Mouse (Mus musculus) ES-Bruce4 (cell line): Measurements from ENCODE around the gene Gle1. TPM values are rescaled to one million over a fixed set of nuclear protein-coding genes. Genes with fewer than 3 reads are reported as not detected.

Source experiments
- H3K27ac ChIP-seq: 2 replicates; pipeline ENCODE4 v1.5.1; 2012; ENCODE audit warnings: low read length, inconsistent platforms; ENCODE audit not compliant: insufficient read depth
- H3K27me3 ChIP-seq: 2 replicates; pipeline ENCODE4 v1.6.1; 2012; ENCODE audit warnings: mild to moderate bottlenecking, low read length, inconsistent platforms; ENCODE audit not compliant: control insufficient read depth, poor library complexity, insufficient read depth, severe bottlenecking
- H3K36me3 ChIP-seq: 2 replicates; pipeline ENCODE4 v1.6.1; 2012; ENCODE audit warnings: inconsistent platforms, mild to moderate bottlenecking, low read length, moderate library complexity; ENCODE audit not compliant: control insufficient read depth, poor library complexity, insufficient read depth, severe bottlenecking
- H3K4me1 ChIP-seq: one replicate; pipeline ENCODE4 v1.8.1; 2011; ENCODE audit warnings: low read length; ENCODE audit not compliant: control insufficient read depth, insufficient read depth
- H3K4me3 ChIP-seq: 2 replicates; pipeline ENCODE4 v1.5.1; 2011; ENCODE audit warnings: low read depth, mild to moderate bottlenecking, low read length
- H3K9ac ChIP-seq: 2 replicates; pipeline ENCODE4 v1.6.1; 2012; ENCODE audit warnings: low read depth, mild to moderate bottlenecking, inconsistent platforms; ENCODE audit not compliant: poor library complexity, severe bottlenecking
- H3K9me3 ChIP-seq: replicated peaks from 2 replicates; pipeline ENCODE4 v1.6.1; 2012; ENCODE audit warnings: mild to moderate bottlenecking, low read length, inconsistent platforms; ENCODE audit not compliant: control insufficient read depth, poor library complexity, insufficient read depth, severe bottlenecking
- CTCF ChIP-seq: IDR thresholded peaks from one replicate; pipeline ENCODE4 v1.8.1; 2011; ENCODE audit warnings: low read depth, low read length
- EP300 ChIP-seq: IDR thresholded peaks from 2 replicates; pipeline ENCODE4 v1.6.1; 2011; ENCODE audit warnings: low read depth, low read length; ENCODE audit not compliant: insufficient read depth
- POLR2A ChIP-seq: IDR thresholded peaks from one replicate; pipeline ENCODE4 v1.8.1; 2011; ENCODE audit warnings: low read length; ENCODE audit not compliant: insufficient read depth
- polyA plus RNA-seq: library from polyadenylated mRNA; stranded (reverse); fragments of >200 nt; gene quantifications from 2 replicates; pipeline ENCODE4 v1.2.4, GENCODE M21; 2011; ENCODE audit warnings: low read depth; ENCODE audit not compliant: missing spikeins, insufficient read depth, insufficient read length

Gene Gle1
- polyA plus RNA-seq, 1 experiment: 56.4 TPM

- H3K9ac ChIP-seq: no peak overlapping the region
- H3K27ac ChIP-seq: no peak overlapping the region
- H3K27me3 ChIP-seq: no peaks in the 10 kb centered on the region
- H3K9me3 ChIP-seq: no peaks in the 10 kb centered on the region
- no peaks in the 10 kb centered on the region for H3K4me1 ChIP-seq
- peaks cover 69% of the 10 kb centered on the region for H3K36me3 ChIP-seq
- TF ChIP-seq EP300 (no peak), CTCF (no peak), POLR2A (no peak)
- H3K4me3 ChIP-seq: no peak overlapping the region
These were observed 13.2 kb upstream of the Gle1 start for GRCm38 (mm10) chr2:29922011-29922410.

- Histone ChIP-seq H3K9me3 (no peaks in the 10 kb centered on the region), H3K9ac (no peak overlapping the region), H3K4me3 (no peak overlapping the region), H3K27ac (no peak overlapping the region), H3K27me3 (no peaks in the 10 kb centered on the region), H3K36me3 (peaks cover 78% of the 10 kb centered on the region), H3K4me1 (no peaks in the 10 kb centered on the region)
- TF ChIP-seq CTCF (no peak), POLR2A (no peak), EP300 (no peak)
These were observed 8.7 kb upstream of the Gle1 start for GRCm38 (mm10) chr2:29926542-29926941.

DNA sequence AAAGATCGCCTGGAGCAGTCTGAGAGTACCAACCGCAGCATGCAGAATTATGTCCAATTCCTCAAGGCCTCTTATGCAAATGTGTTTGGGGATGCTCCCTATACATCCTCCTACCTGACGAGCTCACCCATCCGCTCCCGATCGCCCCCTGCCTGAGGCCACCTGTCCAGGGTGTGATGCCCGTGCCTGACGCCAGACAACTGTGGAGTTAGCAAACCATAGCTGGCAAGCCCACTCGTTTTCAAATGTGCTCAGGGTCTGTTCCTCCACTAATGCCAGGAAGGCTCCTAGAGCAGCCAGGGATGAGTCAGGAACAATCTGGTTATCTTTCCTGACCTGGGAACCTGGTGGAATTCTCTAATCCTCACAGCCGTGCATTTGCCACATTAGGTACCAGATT lies 4.7 kb upstream of the Gle1 start:
- peaks cover 48% of the 10 kb centered on the region for H3K36me3 ChIP-seq
- TF ChIP-seq CTCF: peak; percentile 42
- no peak for TF ChIP-seq POLR2A
- H3K9ac ChIP-seq: no peak overlapping the region
- H3K27ac ChIP-seq: no peak overlapping the region
- no peaks in the 10 kb centered on the region for H3K9me3 ChIP-seq
- H3K4me3 ChIP-seq: no peak overlapping the region
- H3K4me1 ChIP-seq: no peaks in the 10 kb centered on the region
- no peaks in the 10 kb centered on the region for H3K27me3 ChIP-seq

- Histone ChIP-seq H3K9me3 (no peaks in the 10 kb centered on the region), H3K9ac (no peak overlapping the region), H3K4me1 (no peaks in the 10 kb centered on the region), H3K27ac (no peak overlapping the region), H3K27me3 (no peaks in the 10 kb centered on the region), H3K36me3 (peaks cover 42% of the 10 kb centered on the region), H3K4me3 (no peak overlapping the region)
- no peak for TF ChIP-seq POLR2A
- TF ChIP-seq EP300: no peak
- TF ChIP-seq CTCF: no peak
These were observed 4.0 kb upstream of the Gle1 start for GRCm38 (mm10) chr2:29931194-29931593.

DNA sequence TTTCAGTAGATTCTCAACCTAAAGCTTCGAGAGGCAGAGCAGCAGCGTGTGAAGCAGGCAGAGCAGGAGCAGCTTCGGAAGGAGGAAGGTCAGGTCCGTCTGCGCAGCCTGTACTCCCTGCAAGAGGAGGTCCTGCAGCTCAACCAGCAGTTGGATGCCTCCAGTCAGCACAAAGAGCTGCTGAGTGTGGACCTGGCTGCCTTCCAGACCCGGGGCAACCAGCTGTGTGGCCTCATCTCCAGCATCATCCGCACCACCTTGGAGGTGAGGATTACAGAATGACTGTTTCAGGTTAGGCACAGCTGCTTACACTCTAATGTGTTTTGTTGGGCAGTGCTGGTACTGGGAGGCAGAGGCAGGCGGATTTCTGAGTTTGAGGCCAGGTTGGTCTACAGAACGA lies 4.8 kb downstream of the Gle1 start:
- H3K9me3 ChIP-seq: no peaks in the 10 kb centered on the region
- no peak overlapping the region for H3K9ac ChIP-seq
- peaks cover 1% of the 10 kb centered on the region for H3K4me1 ChIP-seq
- peaks cover 32% of the 10 kb centered on the region for H3K36me3 ChIP-seq
- no peak for TF ChIP-seq POLR2A
- H3K4me3 ChIP-seq: no peak overlapping the region
- H3K27me3 ChIP-seq: no peaks in the 10 kb centered on the region
- H3K27ac ChIP-seq: no peak overlapping the region

DNA sequence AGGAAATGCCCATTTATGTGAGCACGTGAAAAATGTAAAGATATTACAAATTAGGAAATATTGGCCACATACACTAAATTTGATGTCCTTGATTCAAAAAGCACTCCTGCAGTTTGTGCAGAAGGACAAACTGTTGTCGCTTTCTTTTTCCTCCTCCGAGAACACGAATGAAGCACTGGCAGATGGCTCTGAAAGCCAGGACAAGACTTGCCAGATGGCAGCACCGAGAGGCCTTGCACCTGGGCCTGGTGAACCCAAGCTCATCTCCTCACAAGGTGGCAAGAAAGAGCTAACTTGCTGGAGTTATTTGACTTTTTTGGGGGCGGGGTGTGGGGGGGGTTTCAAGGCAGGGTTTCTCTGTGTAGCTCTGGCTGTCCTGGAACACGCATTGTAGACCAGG lies 5.6 kb downstream of the Gle1 start:
- no peak for TF ChIP-seq POLR2A
- no peak for TF ChIP-seq CTCF
- no peak for TF ChIP-seq EP300
- H3K27ac ChIP-seq: no peak overlapping the region
- H3K9ac ChIP-seq: no peak overlapping the region
- H3K9me3 ChIP-seq: no peaks in the 10 kb centered on the region
- peaks cover 1% of the 10 kb centered on the region for H3K4me1 ChIP-seq
- H3K27me3 ChIP-seq: no peaks in the 10 kb centered on the region
- no peak overlapping the region for H3K4me3 ChIP-seq
- H3K36me3 ChIP-seq: peaks cover 32% of the 10 kb centered on the region

DNA sequence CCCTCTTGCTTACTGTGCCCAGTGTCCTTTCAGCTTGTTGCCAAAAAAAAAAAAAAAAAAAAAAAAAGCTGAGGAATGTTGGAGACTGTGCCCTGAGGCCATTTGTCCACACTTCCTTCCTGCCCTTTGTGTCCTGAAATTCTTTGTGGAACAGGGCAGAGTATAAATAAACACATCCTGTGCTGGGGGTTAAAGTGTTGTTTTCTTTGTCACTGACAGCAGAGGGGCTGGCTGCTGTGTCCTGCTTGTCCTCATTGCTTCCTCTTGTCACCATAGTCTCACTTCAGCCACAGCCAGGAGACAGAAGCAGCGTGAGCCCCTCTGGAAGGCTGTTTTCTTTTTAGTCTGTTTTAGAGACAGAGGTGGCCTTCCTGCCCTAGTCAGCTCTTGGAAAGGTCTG lies 9.5 kb downstream of the Gle1 start:
- H3K9ac ChIP-seq: no peak overlapping the region
- H3K27ac ChIP-seq: peak overlapping the region; percentile 53; the same call in 1 of the 2 replicates
- H3K36me3 ChIP-seq: peaks cover 58% of the 10 kb centered on the region

More for the DNA sequence above, 9.5 kb downstream of the Gle1 start:
- Histone ChIP-seq H3K27me3 (no peaks in the 10 kb centered on the region), H3K9me3 (no peaks in the 10 kb centered on the region), H3K4me3 (no peak overlapping the region), H3K4me1 (peaks cover 1% of the 10 kb centered on the region)
- TF ChIP-seq POLR2A (no peak), CTCF (no peak), EP300 (no peak)
